Mouse (Mus musculus): Measurements from ENCODE around the gene Tbcb. TPM values are rescaled to one million over a fixed set of nuclear protein-coding genes. Genes with fewer than 3 reads are reported as not detected.
"Not testable (repeated sequence)": the region's sequence is repeated elsewhere in the genome, so short reads cannot be mapped to it uniquely, and the experiment has no call there.

Gene Tbcb
- polyA plus RNA-seq, 1 experiment = 180 TPM

DNA sequence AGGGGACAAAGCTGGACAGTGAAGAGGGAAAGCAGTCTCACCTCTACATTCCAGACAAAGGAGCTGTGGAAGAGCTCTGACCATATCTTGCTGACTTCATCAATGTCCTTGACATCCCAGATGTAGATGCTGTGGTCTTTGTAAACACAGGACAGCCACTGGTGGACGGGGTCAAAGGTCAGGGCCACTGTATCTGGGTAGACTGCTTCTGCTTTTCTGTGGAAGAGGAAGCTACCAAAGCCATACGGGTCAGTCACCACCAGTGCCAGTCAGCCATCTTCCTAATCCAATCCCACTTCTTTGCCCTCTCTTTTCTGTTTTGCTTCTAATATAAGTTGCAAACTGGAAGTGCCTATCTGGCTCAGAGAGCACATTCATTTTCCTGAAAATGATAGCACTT lies 33.0 kb upstream of the Tbcb start:
- H3K36me3 ChIP-seq (ENCODE audit: control insufficient read depth, insufficient read depth) = peaks cover 14% of the 10 kb centered on the region
- H3K79me2 ChIP-seq (ENCODE audit: control insufficient read depth, insufficient read depth) = no peaks in the 10 kb centered on the region
- no peak overlapping the region for H3ac ChIP-seq (ENCODE audit: control insufficient read depth, insufficient read length, low read depth)
- TF ChIP-seq MAX (IDR thresholded peaks at IDR 0.05) = no peak
- no peak for TF ChIP-seq CEBPB (IDR thresholded peaks at IDR 0.05; ENCODE audit: low read depth)
- no peak for TF ChIP-seq USF1 (IDR thresholded peaks at IDR 0.05; ENCODE audit: low read depth)
- no peak for TF ChIP-seq FOSL1 (IDR thresholded peaks at IDR 0.05; ENCODE audit: insufficient read depth, low read length, poor library complexity, severe bottlenecking)
- TF ChIP-seq MYOD1 (IDR thresholded peaks at IDR 0.05; ENCODE audit: control insufficient read depth, insufficient read length, low read depth) = no peak
- TF ChIP-seq MYOG (IDR thresholded peaks at IDR 0.05; ENCODE audit: control insufficient read depth, extremely low read depth, insufficient read length) = no peak
- TF ChIP-seq CTCF (IDR thresholded peaks at IDR 0.05; ENCODE audit: control insufficient read depth, insufficient read depth, insufficient read length) = no peak
- no peaks in the 10 kb centered on the region for H3K27me3 ChIP-seq (ENCODE audit: control insufficient read depth, insufficient read depth, insufficient read length)
- H3K4me3 ChIP-seq (ENCODE audit: insufficient read depth, poor library complexity, severe bottlenecking) = no peak overlapping the region
- no peaks in the 10 kb centered on the region for H3K79me3 ChIP-seq (ENCODE audit: low read depth)

- no peak for TF ChIP-seq FOSL1 (IDR thresholded peaks at IDR 0.05; ENCODE audit: insufficient read depth, low read length, poor library complexity, severe bottlenecking)
- TF ChIP-seq USF1 (IDR thresholded peaks at IDR 0.05; ENCODE audit: low read depth) = no peak
- TF ChIP-seq MAX (IDR thresholded peaks at IDR 0.05) = no peak
- TF ChIP-seq MYOG (IDR thresholded peaks at IDR 0.05; ENCODE audit: control insufficient read depth, extremely low read depth, insufficient read length) = no peak
- TF ChIP-seq CTCF (IDR thresholded peaks at IDR 0.05; ENCODE audit: control insufficient read depth, insufficient read depth, insufficient read length) = no peak
- no peak for TF ChIP-seq MYOD1 (IDR thresholded peaks at IDR 0.05; ENCODE audit: control insufficient read depth, insufficient read length, low read depth)
- no peak for TF ChIP-seq CEBPB (IDR thresholded peaks at IDR 0.05; ENCODE audit: low read depth)
- peaks cover 7% of the 10 kb centered on the region for H3K36me3 ChIP-seq (ENCODE audit: control insufficient read depth, insufficient read depth)
- no peak overlapping the region for H3K4me3 ChIP-seq (ENCODE audit: insufficient read depth, poor library complexity, severe bottlenecking)
- H3K79me2 ChIP-seq (ENCODE audit: control insufficient read depth, insufficient read depth) = no peaks in the 10 kb centered on the region
- no peaks in the 10 kb centered on the region for H3K79me3 ChIP-seq (ENCODE audit: low read depth)
- no peak overlapping the region for H3ac ChIP-seq (ENCODE audit: control insufficient read depth, insufficient read length, low read depth)
- H3K27me3 ChIP-seq (ENCODE audit: control insufficient read depth, insufficient read depth, insufficient read length) = no peaks in the 10 kb centered on the region
These were observed 20.2 kb upstream of the Tbcb start for GRCm38 (mm10) chr7:30251956-30252954.

GRCm38 (mm10) chr7:30237374-30237773 lies 5.3 kb upstream of the Tbcb start:
- not testable (repeated sequence) for H3ac ChIP-seq (ENCODE audit: control insufficient read depth, insufficient read length, low read depth); H3K27me3 ChIP-seq (ENCODE audit: control insufficient read depth, insufficient read depth, insufficient read length); H3K4me3 ChIP-seq (ENCODE audit: insufficient read depth, poor library complexity, severe bottlenecking); H3K79me2 ChIP-seq (ENCODE audit: control insufficient read depth, insufficient read depth); H3K36me3 ChIP-seq (ENCODE audit: control insufficient read depth, insufficient read depth); H3K79me3 ChIP-seq (ENCODE audit: low read depth)

DNA sequence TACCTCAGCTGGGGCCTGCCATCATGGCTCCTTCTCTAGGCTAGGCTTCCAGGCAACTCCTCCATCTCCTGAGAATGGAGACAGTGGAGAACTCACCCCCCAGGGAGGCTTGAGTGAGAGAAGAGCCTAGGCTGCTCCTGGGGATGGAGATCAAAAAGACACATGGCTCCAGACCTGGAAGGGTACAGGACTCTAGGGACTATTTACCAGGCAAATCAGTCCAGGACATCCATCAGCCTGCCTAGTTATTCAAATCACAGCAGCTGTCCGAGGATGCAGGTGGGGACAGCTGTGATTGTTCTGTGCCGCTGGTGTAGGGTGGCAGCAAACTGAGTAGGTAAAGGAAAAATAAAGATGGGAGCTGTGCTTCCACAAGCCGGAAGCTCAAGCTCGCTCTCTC lies 3.6 kb upstream of the Tbcb start, which contains the start of gene Ovol3:
Gene Ovol3, minus strand, starts transcription at position 101 of the 400 bp plus-strand sequence.
- H3K4me3 ChIP-seq (ENCODE audit: insufficient read depth, poor library complexity, severe bottlenecking) = no peak within 1 kb of the TSS
- peaks cover 5% of the 10 kb centered on the region for H3K79me3 ChIP-seq (ENCODE audit: low read depth)
- H3K36me3 ChIP-seq (ENCODE audit: control insufficient read depth, insufficient read depth) = peaks cover 9% of the 10 kb centered on the region
- peaks cover 7% of the 10 kb centered on the region for H3K79me2 ChIP-seq (ENCODE audit: control insufficient read depth, insufficient read depth)
- no peaks in the 10 kb centered on the region for H3K27me3 ChIP-seq (ENCODE audit: control insufficient read depth, insufficient read depth, insufficient read length)
- TF ChIP-seq MYOD1 (IDR thresholded peaks at IDR 0.05; ENCODE audit: control insufficient read depth, insufficient read length, low read depth) (no peak), USF1 (IDR thresholded peaks at IDR 0.05; ENCODE audit: low read depth) (no peak), FOSL1 (IDR thresholded peaks at IDR 0.05; ENCODE audit: insufficient read depth, low read length, poor library complexity, severe bottlenecking) (no peak), CEBPB (IDR thresholded peaks at IDR 0.05; ENCODE audit: low read depth) (no peak), CTCF (IDR thresholded peaks at IDR 0.05; ENCODE audit: control insufficient read depth, insufficient read depth, insufficient read length) (no peak)
- no peak within 1 kb of the TSS for H3ac ChIP-seq (ENCODE audit: control insufficient read depth, insufficient read length, low read depth)

- H3ac ChIP-seq (ENCODE audit: control insufficient read depth, insufficient read length, low read depth) = no peak overlapping the region
- H3K27me3 ChIP-seq (ENCODE audit: control insufficient read depth, insufficient read depth, insufficient read length) = no peaks in the 10 kb centered on the region
- TF ChIP-seq CTCF (IDR thresholded peaks at IDR 0.05; ENCODE audit: control insufficient read depth, insufficient read depth, insufficient read length) (no peak), USF1 (IDR thresholded peaks at IDR 0.05; ENCODE audit: low read depth) (no peak), MYOD1 (IDR thresholded peaks at IDR 0.05; ENCODE audit: control insufficient read depth, insufficient read length, low read depth) (no peak), MYOG (IDR thresholded peaks at IDR 0.05; ENCODE audit: control insufficient read depth, extremely low read depth, insufficient read length) (no peak)
- H3K36me3 ChIP-seq (ENCODE audit: control insufficient read depth, insufficient read depth) = peaks cover 9% of the 10 kb centered on the region
- H3K79me2 ChIP-seq (ENCODE audit: control insufficient read depth, insufficient read depth) = peaks cover 12% of the 10 kb centered on the region
- no peak overlapping the region for H3K4me3 ChIP-seq (ENCODE audit: insufficient read depth, poor library complexity, severe bottlenecking)
- H3K79me3 ChIP-seq (ENCODE audit: low read depth) = peaks cover 6% of the 10 kb centered on the region
These were observed 3.0 kb upstream of the Tbcb start for GRCm38 (mm10) chr7:30235091-30235490.
